Mouse (Mus musculus): ENCODE measurements around the gene 0610030E20Rik.

GRCm38 (mm10) chr6:72379377-72380130, 32.4 kb downstream of the 0610030E20Rik start:
- no peak for TF ChIP-seq GATA1 (IDR thresholded peaks at IDR 0.05; ENCODE audit: low read length)
- TF ChIP-seq TAL1 (IDR thresholded peaks at IDR 0.05; ENCODE audit: low read length), result no peak
